Mouse (Mus musculus): ENCODE measurements around the gene Slc16a9. TPM values are rescaled to one million over a fixed set of nuclear protein-coding genes. Genes with fewer than 3 reads are reported as not detected.
A peak's percentile ranks its signal among the peaks of the same experiment; 100 is the strongest.

Slc16a9 gene
- polyA plus RNA-seq, 1 experiment from 2014 or later: 1.9 TPM

GRCm38 (mm10) chr10:70288406-70289327 is 43.8 kb downstream of the Slc16a9 start:
- 56% methylated on average over 14 of the region's 14 CpGs for WGBS
- H3K27me3 ChIP-seq: no peaks in the 10 kb centered on the region
- no peak overlapping the region for H3K4me3 ChIP-seq
- H3K4me2 ChIP-seq (replicated peaks): no peak overlapping the region
- no peak for ATAC-seq (ENCODE audit: low FRiP score, low read depth)
- no peak overlapping the region for H3K27ac ChIP-seq
- no peaks in the 10 kb centered on the region for H3K9me3 ChIP-seq
- H3K9ac ChIP-seq: no peak overlapping the region
- peaks cover 10% of the 10 kb centered on the region for H3K4me1 ChIP-seq
- H3K36me3 ChIP-seq: no peaks in the 10 kb centered on the region

- Histone ChIP-seq H3K9me3 (no peaks in the 10 kb centered on the region), H3K4me2 (replicated peaks) (no peak overlapping the region), H3K27me3 (no peaks in the 10 kb centered on the region), H3K27ac (no peak overlapping the region), H3K4me3 (no peak overlapping the region), H3K4me1 (peaks cover 14% of the 10 kb centered on the region), H3K9ac (no peak overlapping the region), H3K36me3 (no peaks in the 10 kb centered on the region)
- ATAC-seq (ENCODE audit: low FRiP score, low read depth): no peak
- WGBS: 19% methylated on average over 7 of the region's 7 CpGs
Observed at GRCm38 (mm10) chr10:70292014-70292413, 47.1 kb downstream of the Slc16a9 start.

GRCm38 (mm10) chr10:70294094-70294493 is 49.2 kb downstream of the Slc16a9 start:
- H3K27me3 ChIP-seq: no peaks in the 10 kb centered on the region

GRCm38 (mm10) chr10:70296531-70297366 is 51.8 kb downstream of the Slc16a9 start:
- WGBS: 5% methylated on average over 19 of the region's 20 CpGs
- ATAC-seq (ENCODE audit: low FRiP score, low read depth): peak; percentile 83
- Histone ChIP-seq H3K4me3 (no peak overlapping the region), H3K9me3 (no peaks in the 10 kb centered on the region), H3K4me2 (replicated peaks) (peak overlapping the region; percentile 47), H3K36me3 (no peaks in the 10 kb centered on the region), H3K4me1 (peaks cover 10% of the 10 kb centered on the region), H3K9ac (no peak overlapping the region), H3K27ac (no peak overlapping the region), H3K27me3 (no peaks in the 10 kb centered on the region)

More at GRCm38 (mm10) chr10:70294094-70294493, 49.2 kb downstream of the Slc16a9 start:
- Histone ChIP-seq H3K36me3 (no peaks in the 10 kb centered on the region), H3K27ac (no peak overlapping the region), H3K4me1 (peaks cover 6% of the 10 kb centered on the region), H3K9ac (no peak overlapping the region), H3K4me3 (no peak overlapping the region), H3K4me2 (replicated peaks) (no peak overlapping the region), H3K9me3 (no peaks in the 10 kb centered on the region)
- WGBS: 54% methylated on average over 8 of the region's 8 CpGs
- ATAC-seq (ENCODE audit: low FRiP score, low read depth): no peak

DNA sequence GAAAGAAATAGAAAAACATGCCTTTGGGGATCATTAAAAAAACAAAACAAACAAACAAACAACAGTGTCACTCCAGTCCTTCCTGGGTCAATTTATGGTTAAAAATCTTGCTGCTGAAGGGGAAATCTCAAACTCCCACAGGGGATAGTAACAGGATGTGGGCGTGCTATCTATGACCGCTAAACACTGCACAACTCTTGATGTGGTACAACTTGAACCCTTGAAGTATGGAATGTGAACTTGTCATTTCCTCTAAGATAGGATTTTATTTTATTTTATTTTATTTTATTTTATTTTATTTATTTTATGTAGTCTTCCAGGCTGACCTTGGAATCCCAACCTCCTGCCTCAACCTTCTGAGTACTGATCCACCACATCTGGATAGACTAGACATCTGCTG is 54.2 kb downstream of the Slc16a9 start:
- ATAC-seq (ENCODE audit: low FRiP score, low read depth): no peak
- H3K27me3 ChIP-seq: no peaks in the 10 kb centered on the region

GRCm38 (mm10) chr10:70299653-70300052 is 54.8 kb downstream of the Slc16a9 start:
- ATAC-seq (ENCODE audit: low FRiP score, low read depth): no peak
- peaks cover 10% of the 10 kb centered on the region for H3K4me1 ChIP-seq
- no peak overlapping the region for H3K4me3 ChIP-seq
- no peaks in the 10 kb centered on the region for H3K9me3 ChIP-seq
- no peak overlapping the region for H3K27ac ChIP-seq
- no peaks in the 10 kb centered on the region for H3K27me3 ChIP-seq
- WGBS: 68% methylated on average over 5 of the region's 5 CpGs
- H3K9ac ChIP-seq: no peak overlapping the region
- no peak overlapping the region for H3K4me2 ChIP-seq (replicated peaks)
- H3K36me3 ChIP-seq: no peaks in the 10 kb centered on the region

More for the DNA sequence above, 54.2 kb downstream of the Slc16a9 start:
- H3K27ac ChIP-seq: no peak overlapping the region
- H3K9me3 ChIP-seq: no peaks in the 10 kb centered on the region
- H3K9ac ChIP-seq: no peak overlapping the region
- WGBS: 71% methylated on average over 2 of the region's 2 CpGs
- no peak overlapping the region for H3K4me3 ChIP-seq
- H3K36me3 ChIP-seq: no peaks in the 10 kb centered on the region
- H3K4me1 ChIP-seq: peaks cover 10% of the 10 kb centered on the region
- H3K4me2 ChIP-seq (replicated peaks): no peak overlapping the region

GRCm38 (mm10) chr10:70301190-70301589 is 56.3 kb downstream of the Slc16a9 start:
- Histone ChIP-seq H3K27me3 (no peaks in the 10 kb centered on the region), H3K36me3 (no peaks in the 10 kb centered on the region), H3K4me1 (peaks cover 10% of the 10 kb centered on the region), H3K4me3 (no peak overlapping the region), H3K4me2 (replicated peaks) (no peak overlapping the region), H3K9ac (no peak overlapping the region), H3K9me3 (no peaks in the 10 kb centered on the region), H3K27ac (no peak overlapping the region)
- ATAC-seq (ENCODE audit: low FRiP score, low read depth): no peak
- WGBS: 27% methylated on average over 2 of the region's 2 CpGs

DNA sequence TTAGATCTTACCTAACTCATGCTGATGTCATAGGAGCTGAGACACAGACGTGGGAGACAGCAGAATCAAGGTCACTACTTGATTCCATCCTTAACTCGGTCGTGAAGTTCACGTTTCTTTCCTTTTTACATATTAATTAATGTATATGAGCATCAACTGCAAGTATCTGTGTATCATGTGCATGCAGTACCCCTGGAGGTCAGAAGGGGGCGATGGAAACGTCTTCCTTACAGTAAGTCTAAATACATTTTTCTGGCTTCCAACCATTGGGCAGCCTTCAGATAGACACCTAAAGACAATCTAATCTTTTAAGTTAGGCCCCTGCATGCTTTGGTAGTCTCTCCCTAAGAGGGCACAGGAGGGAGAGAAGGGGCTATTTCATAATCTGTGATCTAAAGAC is 58.3 kb downstream of the Slc16a9 start:
- Histone ChIP-seq H3K9me3 (no peaks in the 10 kb centered on the region), H3K27ac (no peak overlapping the region), H3K27me3 (no peaks in the 10 kb centered on the region), H3K4me2 (replicated peaks) (no peak overlapping the region), H3K4me1 (0 out of 2 replicates have a peak, but pooled peaks cover 4% of the 10 kb centered on the region), H3K9ac (no peak overlapping the region), H3K4me3 (no peak overlapping the region), H3K36me3 (no peaks in the 10 kb centered on the region)
- 84% methylated on average over 6 of the region's 6 CpGs for WGBS
- ATAC-seq (ENCODE audit: low FRiP score, low read depth): no peak

DNA sequence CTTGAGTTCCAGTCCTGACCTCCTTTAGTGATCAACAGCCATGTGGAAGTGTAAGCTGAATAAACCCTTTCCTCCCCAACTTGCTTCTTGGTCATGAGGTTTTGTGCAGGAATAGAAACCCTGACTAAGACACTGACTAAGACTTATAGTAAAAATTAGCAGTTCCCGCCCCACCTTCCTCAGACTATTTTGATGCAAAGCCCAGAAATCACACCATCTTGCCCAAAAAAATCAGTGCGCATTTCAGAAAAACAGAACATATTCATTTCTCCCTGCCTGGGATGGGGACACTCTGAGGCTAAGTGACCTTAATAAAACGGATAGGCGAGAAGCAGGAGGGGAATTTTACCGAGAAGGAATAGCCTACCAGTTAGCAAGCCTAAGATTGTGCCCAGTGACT is 60.8 kb downstream of the Slc16a9 start:
- WGBS: 73% methylated on average over 5 of the region's 5 CpGs
- Histone ChIP-seq H3K9ac (no peak overlapping the region), H3K4me2 (replicated peaks) (no peak overlapping the region), H3K36me3 (no peaks in the 10 kb centered on the region), H3K27me3 (no peaks in the 10 kb centered on the region), H3K4me3 (no peak overlapping the region), H3K27ac (no peak overlapping the region), H3K9me3 (0 out of 2 replicates have a peak, but pooled peaks cover 2% of the 10 kb centered on the region), H3K4me1 (0 out of 2 replicates have a peak, but pooled peaks cover 4% of the 10 kb centered on the region)
- no peak for ATAC-seq (ENCODE audit: low FRiP score, low read depth)

DNA sequence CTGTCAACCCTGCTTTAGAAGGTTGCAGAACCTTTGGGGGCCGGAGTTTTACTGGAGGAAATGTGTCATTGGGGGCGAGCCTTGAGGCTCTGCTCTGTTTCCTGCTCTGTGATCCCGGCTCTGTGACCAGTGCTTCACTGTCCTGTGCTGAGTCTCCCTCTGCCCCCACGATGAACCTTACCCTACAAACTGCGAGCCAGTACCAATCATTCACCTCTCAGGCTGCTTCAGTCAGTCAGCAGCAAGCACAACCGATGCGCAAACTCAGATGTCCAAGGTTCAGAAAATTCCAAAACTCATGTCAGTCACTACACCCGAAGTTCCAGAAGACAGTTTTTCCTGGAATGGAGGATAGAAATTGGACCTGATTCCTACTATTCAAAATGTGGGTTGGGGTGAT is 64.5 kb downstream of the Slc16a9 start:
- no peak overlapping the region for H3K4me3 ChIP-seq
- H3K9me3 ChIP-seq: 0 out of 2 replicates have a peak, but pooled peaks cover 2% of the 10 kb centered on the region
- H3K36me3 ChIP-seq: no peaks in the 10 kb centered on the region
- H3K27ac ChIP-seq: no peak overlapping the region
- no peak for ATAC-seq (ENCODE audit: low FRiP score, low read depth)
- H3K27me3 ChIP-seq: no peaks in the 10 kb centered on the region
- H3K4me1 ChIP-seq: no peaks in the 10 kb centered on the region
- 89% methylated on average over 8 of the region's 8 CpGs for WGBS
- no peak overlapping the region for H3K4me2 ChIP-seq (replicated peaks)
- H3K9ac ChIP-seq: no peak overlapping the region

- Histone ChIP-seq H3K4me1 (no peaks in the 10 kb centered on the region), H3K4me2 (replicated peaks) (no peak overlapping the region), H3K27me3 (no peaks in the 10 kb centered on the region), H3K27ac (no peak overlapping the region), H3K9me3 (0 out of 2 replicates have a peak, but pooled peaks cover 2% of the 10 kb centered on the region), H3K9ac (no peak overlapping the region), H3K36me3 (no peaks in the 10 kb centered on the region), H3K4me3 (no peak overlapping the region)
- ATAC-seq (ENCODE audit: low FRiP score, low read depth): no peak
- 83% methylated on average over 5 of the region's 5 CpGs for WGBS
Observed at GRCm38 (mm10) chr10:70310646-70311045, 65.7 kb downstream of the Slc16a9 start.

DNA sequence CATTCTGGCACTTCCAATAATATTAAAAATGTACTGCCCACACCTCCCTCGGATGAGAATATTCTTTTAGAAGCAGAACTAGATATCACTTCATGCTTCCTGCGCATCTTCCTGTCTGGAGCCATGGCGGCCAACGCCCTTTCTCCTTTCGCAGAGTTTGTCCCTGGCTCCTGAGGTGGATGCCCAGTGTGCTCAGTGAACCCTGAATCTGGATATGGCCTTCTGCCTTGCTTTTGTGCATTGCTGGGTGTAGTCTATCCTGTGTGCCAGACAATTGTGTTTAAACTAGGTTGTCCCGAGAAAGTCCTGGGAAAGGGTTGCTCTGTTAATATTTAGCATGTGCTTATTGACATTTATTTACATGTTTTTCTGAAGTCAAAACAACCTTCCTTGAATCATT is 71.0 kb downstream of the Slc16a9 start:
- 89% methylated on average over 6 of the region's 6 CpGs for WGBS
- Histone ChIP-seq H3K4me1 (no peaks in the 10 kb centered on the region), H3K4me2 (replicated peaks) (no peak overlapping the region), H3K27ac (no peak overlapping the region), H3K9ac (no peak overlapping the region), H3K36me3 (no peaks in the 10 kb centered on the region), H3K9me3 (no peaks in the 10 kb centered on the region), H3K27me3 (no peaks in the 10 kb centered on the region), H3K4me3 (no peak overlapping the region)
- no peak for ATAC-seq (ENCODE audit: low FRiP score, low read depth)
